Mouse (Mus musculus) embryonic facial prominence, embryonic 12.5 days (tissue): ENCODE measurements around the gene Hcrt. TPM values are rescaled to one million over a fixed set of nuclear protein-coding genes. Genes with fewer than 3 reads are reported as not detected.

Experiments used
- ATAC-seq: fragments of 200-750 bp; cut with Nextera tagmentation; 2 replicates; pipeline ENCODE4 v1.8.0; 2017; ENCODE audit not compliant: insufficient number of reproducible peaks, insufficient read depth, low FRiP score, low TSS enrichment
- H3K27ac ChIP-seq: fragments of 300-500 bp; sonication (generic); 2 replicates; pipeline ENCODE4 v1.5.1; 2016; ENCODE audit warnings: mild to moderate bottlenecking
- H3K27me3 ChIP-seq: fragments of 300-500 bp; sonication (generic); 2 replicates; pipeline ENCODE4 v1.6.1; 2016; ENCODE audit warnings: mild to moderate bottlenecking, moderate library complexity
- H3K36me3 ChIP-seq: fragments of 300-500 bp; sonication (generic); 2 replicates; pipeline ENCODE4 v1.6.1; 2016; ENCODE audit warnings: mild to moderate bottlenecking
- H3K4me1 ChIP-seq: fragments of 300-500 bp; sonication (generic); 2 replicates; pipeline ENCODE4 v1.6.1; 2016
- H3K4me2 ChIP-seq: fragments of 300-500 bp; sonication (generic); replicated peaks from 2 replicates; pipeline ENCODE4 v1.6.1; 2016; ENCODE audit warnings: mild to moderate bottlenecking, moderate library complexity
- H3K4me3 ChIP-seq: fragments of 300-500 bp; sonication (generic); 2 replicates; pipeline ENCODE4 v1.5.1; 2016; ENCODE audit warnings: mild to moderate bottlenecking
- H3K9ac ChIP-seq: fragments of 300-500 bp; sonication (generic); 2 replicates; pipeline ENCODE4 v1.6.1; 2016; ENCODE audit warnings: mild to moderate bottlenecking, moderate library complexity
- H3K9me3 ChIP-seq: fragments of 300-500 bp; sonication (generic); 2 replicates; pipeline ENCODE4 v1.6.1; 2016; ENCODE audit warnings: mild to moderate bottlenecking, moderate library complexity
- WGBS: fragments of 180-500 bp; shearing (Covaris S2); methylation state at CpG from one replicate; pipeline ENCODE4 v1.1.7; 2016; 5-methylcytosine and 5-hydroxymethylcytosine counted together
- polyA plus RNA-seq: library from polyadenylated mRNA; unstranded; fragments of >200 nt; fragmentation: Nextera tagmentation; extraction: Ambion mirVana; gene quantifications from 2 replicates; pipeline ENCODE4 v1.2.1, GENCODE M21; 2016

Gene Hcrt
- polyA plus RNA-seq, 1 experiment from 2014 or later: not detected

GRCm38 (mm10) chr11:100749469-100749868 is 13.3 kb downstream of the Hcrt start:
- Histone ChIP-seq H3K4me3 (no peak overlapping the region), H3K27ac (no peak overlapping the region), H3K4me2 (no peak overlapping the region), H3K4me1 (no peaks in the 10 kb centered on the region), H3K9me3 (no peaks in the 10 kb centered on the region), H3K36me3 (no peaks in the 10 kb centered on the region), H3K9ac (no peak overlapping the region), H3K27me3 (peaks cover 16% of the 10 kb centered on the region)
- ATAC-seq: no peak
- 50% methylated on average over 25 of the region's 25 CpGs for WGBS

GRCm38 (mm10) chr11:100748620-100749019 is 14.1 kb downstream of the Hcrt start:
- Histone ChIP-seq H3K4me3 (no peak overlapping the region), H3K4me2 (no peak overlapping the region), H3K9ac (no peak overlapping the region), H3K9me3 (no peaks in the 10 kb centered on the region), H3K4me1 (no peaks in the 10 kb centered on the region), H3K36me3 (no peaks in the 10 kb centered on the region), H3K27me3 (peaks cover 16% of the 10 kb centered on the region), H3K27ac (no peak overlapping the region)
- 68% methylated on average over 4 of the region's 4 CpGs for WGBS
- no peak for ATAC-seq

GRCm38 (mm10) chr11:100747114-100747513 is 15.6 kb downstream of the Hcrt start:
- peaks cover 13% of the 10 kb centered on the region for H3K27me3 ChIP-seq
- H3K36me3 ChIP-seq: no peaks in the 10 kb centered on the region
- no peaks in the 10 kb centered on the region for H3K4me1 ChIP-seq
- H3K27ac ChIP-seq: no peak overlapping the region
- no peak for ATAC-seq
- no peaks in the 10 kb centered on the region for H3K9me3 ChIP-seq
- H3K4me2 ChIP-seq: no peak overlapping the region
- 67% methylated on average over 5 of the region's 5 CpGs for WGBS
- no peak overlapping the region for H3K9ac ChIP-seq
- no peak overlapping the region for H3K4me3 ChIP-seq

GRCm38 (mm10) chr11:100746546-100746945 is 16.2 kb downstream of the Hcrt start:
- Histone ChIP-seq H3K27ac (no peak overlapping the region), H3K9ac (no peak overlapping the region), H3K4me3 (no peak overlapping the region), H3K27me3 (peaks cover 11% of the 10 kb centered on the region), H3K4me1 (no peaks in the 10 kb centered on the region), H3K36me3 (no peaks in the 10 kb centered on the region), H3K9me3 (no peaks in the 10 kb centered on the region), H3K4me2 (no peak overlapping the region)
- ATAC-seq: no peak
- WGBS: 83% methylated on average over 10 of the region's 10 CpGs

GRCm38 (mm10) chr11:100745085-100745484 is 17.6 kb downstream of the Hcrt start:
- Histone ChIP-seq H3K4me2 (no peak overlapping the region), H3K9ac (no peak overlapping the region), H3K27ac (no peak overlapping the region), H3K27me3 (peaks cover 11% of the 10 kb centered on the region), H3K4me3 (no peak overlapping the region), H3K36me3 (no peaks in the 10 kb centered on the region), H3K4me1 (no peaks in the 10 kb centered on the region), H3K9me3 (no peaks in the 10 kb centered on the region)
- no peak for ATAC-seq
- 16% methylated on average over 6 of the region's 6 CpGs for WGBS

- Histone ChIP-seq H3K27me3 (no peaks in the 10 kb centered on the region), H3K4me2 (no peak overlapping the region), H3K9ac (no peak overlapping the region), H3K27ac (no peak overlapping the region), H3K4me1 (peaks cover 9% of the 10 kb centered on the region), H3K9me3 (no peaks in the 10 kb centered on the region), H3K36me3 (no peaks in the 10 kb centered on the region), H3K4me3 (no peak overlapping the region)
- ATAC-seq: no peak
- 63% methylated on average over 6 of the region's 6 CpGs for WGBS
Measured at GRCm38 (mm10) chr11:100741348-100741747, 21.4 kb downstream of the Hcrt start.

- WGBS: 20% methylated on average over 5 of the region's 5 CpGs
- Histone ChIP-seq H3K27me3 (no peaks in the 10 kb centered on the region), H3K27ac (no peak overlapping the region), H3K4me2 (peak overlapping the region; percentile 84), H3K9me3 (no peaks in the 10 kb centered on the region), H3K36me3 (no peaks in the 10 kb centered on the region), H3K9ac (no peak overlapping the region; the same call in 1 of the 2 replicates), H3K4me3 (peak overlapping the region; percentile 87), H3K4me1 (peaks cover 14% of the 10 kb centered on the region)
- ATAC-seq: no peak
Measured at GRCm38 (mm10) chr11:100738749-100739148, 24.0 kb downstream of the Hcrt start.

- H3K27me3 ChIP-seq: no peaks in the 10 kb centered on the region
- peak within 1 kb of the TSS; percentile 84 for H3K4me2 ChIP-seq
- H3K4me3 ChIP-seq: peak within 1 kb of the TSS; percentile 87
- no peaks in the 10 kb centered on the region; the same call in 1 of the 2 replicates for H3K36me3 ChIP-seq
- WGBS: under 1% methylated on average over 39 of the region's 39 CpGs
- peak; percentile 99 for ATAC-seq
- H3K27ac ChIP-seq: peak within 1 kb of the TSS; percentile 42; the same call in 1 of the 2 replicates
- H3K4me1 ChIP-seq: peaks cover 14% of the 10 kb centered on the region
- H3K9me3 ChIP-seq: no peaks in the 10 kb centered on the region
- H3K9ac ChIP-seq: peak within 1 kb of the TSS; percentile 85
Measured at GRCm38 (mm10) chr11:100738066-100738604, 24.6 kb downstream of the Hcrt start, which contains the start of gene Rab5c. Rab5c (minus strand) TSS chr11:100738215.

- no peaks in the 10 kb centered on the region for H3K9me3 ChIP-seq
- peaks cover 14% of the 10 kb centered on the region for H3K4me1 ChIP-seq
- under 1% methylated on average over 13 of the region's 13 CpGs for WGBS
- H3K4me2 ChIP-seq: peak overlapping the region; percentile 84
- ATAC-seq: no peak
- no peaks in the 10 kb centered on the region for H3K27me3 ChIP-seq
- H3K36me3 ChIP-seq: no peaks in the 10 kb centered on the region; the same call in 1 of the 2 replicates
- peak overlapping the region; percentile 85 for H3K9ac ChIP-seq
- H3K4me3 ChIP-seq: peak overlapping the region; percentile 87
- H3K27ac ChIP-seq: 0 out of 2 replicates have a peak overlapping the region, but pooled peaks have one; percentile 42
Measured at GRCm38 (mm10) chr11:100737105-100737733, 25.5 kb downstream of the Hcrt start.

GRCm38 (mm10) chr11:100736746-100737080 is 26.0 kb downstream of the Hcrt start:
- H3K9ac ChIP-seq: peak overlapping the region; percentile 85; the same call in 1 of the 2 replicates
- H3K4me1 ChIP-seq: peaks cover 14% of the 10 kb centered on the region
- H3K36me3 ChIP-seq: no peaks in the 10 kb centered on the region; the same call in 1 of the 2 replicates
- no peak overlapping the region for H3K27ac ChIP-seq
- no peaks in the 10 kb centered on the region for H3K9me3 ChIP-seq
- ATAC-seq: no peak
- H3K4me2 ChIP-seq: peak overlapping the region; percentile 84
- no peaks in the 10 kb centered on the region for H3K27me3 ChIP-seq
- H3K4me3 ChIP-seq: peak overlapping the region; percentile 87
- 76% methylated on average over 4 of the region's 4 CpGs for WGBS

- WGBS: 83% methylated on average over 14 of the region's 14 CpGs
- Histone ChIP-seq H3K27me3 (no peaks in the 10 kb centered on the region), H3K36me3 (no peaks in the 10 kb centered on the region; the same call in 1 of the 2 replicates), H3K4me3 (no peak overlapping the region; the same call in 1 of the 2 replicates), H3K9me3 (no peaks in the 10 kb centered on the region), H3K4me1 (peaks cover 14% of the 10 kb centered on the region), H3K9ac (no peak overlapping the region), H3K27ac (no peak overlapping the region), H3K4me2 (peak overlapping the region; percentile 84; the same call in 1 of the 2 replicates)
- ATAC-seq: no peak
Measured at GRCm38 (mm10) chr11:100735954-100736745, 26.6 kb downstream of the Hcrt start.
